Mouse (Mus musculus) forebrain, postnatal 0 days (tissue): ENCODE data around the gene Galnt13. TPM values are rescaled to one million over a fixed set of nuclear protein-coding genes. Genes with fewer than 3 reads are reported as not detected.

ENCODE experiments used
- ATAC-seq: fragments of 200-750 bp; cut with Nextera tagmentation; 2 replicates; pipeline ENCODE4 v1.8.0; 2017; ENCODE audit warnings: mild to moderate bottlenecking, moderate library complexity
- DNase-seq: peaks from one replicate; pipeline ENCODE4 v3.0.0-alpha.2; 2015
- H3K27ac ChIP-seq: fragments of 300-500 bp; sonication (generic); 2 replicates; pipeline ENCODE4 v1.5.1; 2014; ENCODE audit warnings: low read depth, mild to moderate bottlenecking, antibody characterized with exemption, low read length, moderate library complexity, mixed read lengths
- H3K27me3 ChIP-seq: fragments of 300-500 bp; sonication (generic); 2 replicates; pipeline ENCODE4 v1.6.1; 2014; ENCODE audit warnings: mild to moderate bottlenecking, low read length, mixed read lengths; ENCODE audit not compliant: insufficient read depth
- H3K36me3 ChIP-seq: fragments of 300-500 bp; sonication (generic); 2 replicates; pipeline ENCODE4 v1.6.1; 2014; ENCODE audit warnings: mild to moderate bottlenecking, moderate library complexity; ENCODE audit not compliant: insufficient read depth
- H3K4me1 ChIP-seq: fragments of 300-500 bp; sonication (generic); 2 replicates; pipeline ENCODE4 v1.6.1; 2014; ENCODE audit warnings: antibody characterized with exemption; ENCODE audit not compliant: insufficient read depth
- H3K4me2 ChIP-seq: fragments of 300-500 bp; sonication (generic); 2 replicates; pipeline ENCODE4 v1.6.1; 2014; ENCODE audit warnings: low read depth, mild to moderate bottlenecking, moderate library complexity
- H3K4me3 ChIP-seq: fragments of 300-500 bp; sonication (generic); 2 replicates; pipeline ENCODE4 v1.5.1; 2014; ENCODE audit warnings: low read depth, low read length, mixed read lengths
- H3K9ac ChIP-seq: fragments of 300-500 bp; sonication (generic); 2 replicates; pipeline ENCODE4 v1.6.1; 2014; ENCODE audit warnings: mild to moderate bottlenecking
- H3K9me3 ChIP-seq: fragments of 300-500 bp; sonication (generic); 2 replicates; pipeline ENCODE4 v1.6.1; 2016; ENCODE audit warnings: low read length
- CTCF ChIP-seq: sonication (generic); IDR thresholded peaks from 2 replicates; pipeline ENCODE4 v1.5.1; 2016; ENCODE audit warnings: antibody characterized with exemption, control low read depth, low read depth
- WGBS: fragments of 180-500 bp; shearing (Covaris S2); extraction: QIAGEN DNeasy Blood & Tissue Kit; methylation state at CpG from one replicate; pipeline ENCODE4 v1.1.7; 2014; 5-methylcytosine and 5-hydroxymethylcytosine counted together
- polyA plus RNA-seq: library from polyadenylated mRNA; unstranded; fragments of >200 nt; fragmentation: Nextera tagmentation; extraction: Ambion mirVana; gene quantifications from 2 replicates; pipeline ENCODE4 v1.2.1, GENCODE M21; 2015
- total RNA-seq: library from RNA; depleted of rRNA; stranded (reverse); fragments of >200 nt; gene quantifications from 2 replicates; pipeline ENCODE4 v1.2.3, GENCODE M21; 2014; rRNA removed

Gene Galnt13
- 11.8 and 16.4 TPM in 2 replicates for total RNA-seq
- polyA plus RNA-seq, result 2.7 and 7.7 TPM in 2 replicates

- 0 out of 2 replicates have a peak, but pooled peaks cover 2% of the 10 kb centered on the region for H3K4me1 ChIP-seq
- H3K27ac ChIP-seq, result peak within 1 kb of the TSS; percentile 69
- no peaks in the 10 kb centered on the region for H3K9me3 ChIP-seq
- peak within 1 kb of the TSS; percentile 73 for H3K9ac ChIP-seq
- H3K4me2 ChIP-seq, result peak within 1 kb of the TSS; percentile 88
- ATAC-seq (peak; percentile 96), DNase-seq (peak; percentile 85)
- no peaks in the 10 kb centered on the region for H3K36me3 ChIP-seq
- peak; percentile 19; the same call in 1 of the 2 replicates for TF ChIP-seq CTCF
- whole genome bisulfite sequencing, result 2% methylated on average over 70 of the region's 81 CpGs
- peak within 1 kb of the TSS; percentile 78 for H3K4me3 ChIP-seq
- no peaks in the 10 kb centered on the region for H3K27me3 ChIP-seq
Observed at GRCm38 (mm10) chr2:54435937-54436735, at the start of gene Galnt13. Gene Galnt13, plus strand, starts transcription at chr2:54436317.

- Histone ChIP-seq H3K4me3 (no peak overlapping the region), H3K4me2 (no peak overlapping the region), H3K27ac (no peak overlapping the region), H3K9me3 (no peaks in the 10 kb centered on the region), H3K4me1 (no peaks in the 10 kb centered on the region), H3K36me3 (no peaks in the 10 kb centered on the region), H3K27me3 (no peaks in the 10 kb centered on the region), H3K9ac (no peak overlapping the region)
- DNase-seq, result no peak
- ATAC-seq, result no peak
- no peak for TF ChIP-seq CTCF
- WGBS, result 57% methylated on average over 2 of the region's 2 CpGs
Observed at GRCm38 (mm10) chr2:54431060-54431459, 5.1 kb upstream of the Galnt13 start.

- ATAC-seq, result no peak
Observed at GRCm38 (mm10) chr2:54435380-54435779, 737 bp upstream of the Galnt13 start.

GRCm38 (mm10) chr2:54436736-54437500, 801 bp downstream of the Galnt13 start:
- Histone ChIP-seq H3K9me3 (no peaks in the 10 kb centered on the region), H3K4me1 (0 out of 2 replicates have a peak, but pooled peaks cover 2% of the 10 kb centered on the region), H3K36me3 (no peaks in the 10 kb centered on the region), H3K4me3 (peak overlapping the region; percentile 78), H3K4me2 (peak overlapping the region; percentile 88), H3K27ac (peak overlapping the region; percentile 69), H3K9ac (peak overlapping the region; percentile 73), H3K27me3 (no peaks in the 10 kb centered on the region)
- ATAC-seq (peak; percentile 71), DNase-seq (peak; percentile 71)
- 1% methylated on average over 41 of the region's 42 CpGs for WGBS
- TF ChIP-seq CTCF, result peak; percentile 51

More at GRCm38 (mm10) chr2:54435380-54435779, 737 bp upstream of the Galnt13 start:
- 0 out of 2 replicates have a peak, but pooled peaks cover 2% of the 10 kb centered on the region for H3K4me1 ChIP-seq
- H3K4me3 ChIP-seq, result peak overlapping the region; percentile 78
- DNase-seq, result peak; percentile 11
- H3K27me3 ChIP-seq, result no peaks in the 10 kb centered on the region
- H3K36me3 ChIP-seq, result no peaks in the 10 kb centered on the region
- H3K9ac ChIP-seq, result peak overlapping the region; percentile 73; the same call in 1 of the 2 replicates
- 37% methylated on average over 10 of the region's 10 CpGs for WGBS
- peak overlapping the region; percentile 88 for H3K4me2 ChIP-seq
- H3K9me3 ChIP-seq, result no peaks in the 10 kb centered on the region
- no peak for TF ChIP-seq CTCF
- no peak overlapping the region for H3K27ac ChIP-seq

GRCm38 (mm10) chr2:54437501-54437830, 1.3 kb downstream of the Galnt13 start:
- WGBS, result 2% methylated on average over 9 of the region's 9 CpGs
- Histone ChIP-seq H3K9ac (peak overlapping the region; percentile 73), H3K4me3 (peak overlapping the region; percentile 78), H3K9me3 (no peaks in the 10 kb centered on the region), H3K27ac (0 out of 2 replicates have a peak overlapping the region, but pooled peaks have one; percentile 15), H3K36me3 (no peaks in the 10 kb centered on the region), H3K27me3 (no peaks in the 10 kb centered on the region), H3K4me1 (0 out of 2 replicates have a peak, but pooled peaks cover 2% of the 10 kb centered on the region), H3K4me2 (peak overlapping the region; percentile 88)
- DNase-seq (no peak), ATAC-seq (no peak)
- no peak for TF ChIP-seq CTCF

- DNase-seq (no peak), ATAC-seq (no peak)
- Histone ChIP-seq H3K4me1 (no peaks in the 10 kb centered on the region), H3K27me3 (no peaks in the 10 kb centered on the region), H3K9me3 (no peaks in the 10 kb centered on the region), H3K36me3 (no peaks in the 10 kb centered on the region), H3K9ac (no peak overlapping the region), H3K27ac (no peak overlapping the region), H3K4me3 (no peak overlapping the region), H3K4me2 (no peak overlapping the region)
- TF ChIP-seq CTCF, result no peak
- WGBS, result 53% methylated on average over 9 of the region's 9 CpGs
Observed at GRCm38 (mm10) chr2:54442734-54443500, 6.8 kb downstream of the Galnt13 start.
